Mouse (Mus musculus): ENCODE results near the gene Gdf7.

Gdf7 gene

DNA sequence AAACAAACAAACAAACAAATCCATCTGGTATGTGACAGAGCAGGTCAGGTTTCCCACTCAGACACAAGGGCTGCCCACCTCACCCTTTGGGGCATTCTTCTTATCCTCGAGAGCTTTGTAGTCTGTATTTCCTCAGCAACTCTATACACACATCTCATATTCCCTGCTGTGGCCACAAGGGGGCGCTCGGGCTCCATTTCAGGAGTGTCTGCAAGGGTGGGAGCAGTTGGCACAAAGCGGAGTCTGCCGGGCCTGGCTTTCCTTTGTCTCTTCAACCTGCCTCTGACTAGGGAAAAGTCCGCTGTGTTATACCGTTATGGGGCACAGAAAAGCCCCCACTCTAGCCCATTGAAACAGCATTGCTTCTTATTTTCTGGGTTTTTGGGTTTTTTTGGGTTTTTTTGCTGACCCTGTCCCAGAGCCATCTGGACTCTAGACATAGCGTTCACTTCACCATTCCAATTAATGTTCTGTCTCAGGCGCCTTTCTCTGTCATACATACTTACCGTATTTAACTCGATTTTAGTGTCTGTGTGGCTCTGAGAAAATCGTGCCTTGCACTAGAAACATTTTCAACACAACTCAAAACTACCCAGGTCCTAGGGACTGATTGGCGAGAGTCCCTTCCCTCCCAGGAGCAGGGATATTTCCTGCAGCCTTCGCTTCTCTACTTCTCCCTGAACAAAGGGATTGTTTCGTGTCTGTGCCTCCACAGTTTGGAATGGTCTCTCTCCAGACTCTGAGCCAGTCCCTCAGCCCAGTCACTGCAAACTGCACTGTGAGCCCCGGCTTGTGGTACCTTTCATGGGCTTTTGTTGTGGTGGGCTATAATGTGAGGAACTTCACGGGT is 25.3 kb upstream of the Gdf7 start:
- DNase-seq = peak; percentile 95 to 96

GRCm38 (mm10) chr12:8325943-8326522 is 24.3 kb upstream of the Gdf7 start:
- DNase-seq = peak; percentile 41 to 45

GRCm38 (mm10) chr12:8325245-8325942 is 23.6 kb upstream of the Gdf7 start:
- DNase-seq = no peak

GRCm38 (mm10) chr12:8324086-8324485 is 22.3 kb upstream of the Gdf7 start:
- DNase-seq = no peak

GRCm38 (mm10) chr12:8321506-8321905 is 19.8 kb upstream of the Gdf7 start:
- DNase-seq = no peak

GRCm38 (mm10) chr12:8320084-8320713 is 18.4 kb upstream of the Gdf7 start:
- peak; percentile 84 to 86 for DNase-seq

- DNase-seq = no peak
Observed at GRCm38 (mm10) chr12:8316541-8316940, 14.8 kb upstream of the Gdf7 start.

DNA sequence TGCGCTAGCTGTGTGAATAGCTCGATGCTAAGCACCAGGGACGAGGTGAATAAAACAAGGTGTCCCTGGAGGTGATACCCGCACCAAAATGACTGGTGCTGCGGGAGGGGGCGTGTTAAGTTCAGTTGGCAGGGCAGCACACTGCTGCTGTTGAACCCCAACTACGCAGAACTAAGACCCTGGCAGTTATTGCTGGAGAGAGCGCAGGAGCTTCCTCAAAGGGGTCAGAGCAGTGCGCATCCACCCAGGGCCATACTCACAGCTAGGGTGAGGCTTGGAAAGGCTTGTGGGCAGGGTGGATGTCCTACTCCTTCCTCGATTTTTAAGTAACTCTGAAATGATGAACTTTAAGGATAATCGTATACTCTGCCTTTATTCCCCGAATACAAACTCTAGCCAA is 12.0 kb upstream of the Gdf7 start:
- no peak for DNase-seq

- DNase-seq = peak; percentile 84 to 92
Observed at GRCm38 (mm10) chr12:8313270-8313771, 11.6 kb upstream of the Gdf7 start, which contains the start of gene Hs1bp3. Hs1bp3 (plus strand) TSS chr12:8313432.

DNA sequence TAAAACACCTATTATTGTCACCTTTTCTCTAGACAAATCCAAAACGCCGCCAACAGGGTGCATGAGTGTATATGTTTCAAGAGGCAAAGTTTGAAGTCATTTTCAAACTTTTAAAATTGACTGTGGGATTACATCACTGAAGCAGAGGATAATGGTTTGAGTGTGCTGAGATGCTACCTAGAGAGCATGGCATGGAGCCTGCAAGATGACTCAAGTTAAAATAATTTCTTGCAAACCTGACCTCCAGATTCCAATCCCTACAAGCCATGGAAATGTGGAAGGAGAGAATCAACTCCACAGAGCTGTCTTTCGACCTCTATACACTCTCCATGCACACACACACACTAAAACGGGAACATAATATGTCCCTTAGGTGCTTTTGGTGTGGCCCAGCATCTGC is 10.5 kb upstream of the Gdf7 start:
- no peak for DNase-seq

- no peak for DNase-seq
Observed at GRCm38 (mm10) chr12:8310992-8311391, 9.2 kb upstream of the Gdf7 start.

GRCm38 (mm10) chr12:8306910-8307309 is 5.2 kb upstream of the Gdf7 start:
- no peak for DNase-seq

DNA sequence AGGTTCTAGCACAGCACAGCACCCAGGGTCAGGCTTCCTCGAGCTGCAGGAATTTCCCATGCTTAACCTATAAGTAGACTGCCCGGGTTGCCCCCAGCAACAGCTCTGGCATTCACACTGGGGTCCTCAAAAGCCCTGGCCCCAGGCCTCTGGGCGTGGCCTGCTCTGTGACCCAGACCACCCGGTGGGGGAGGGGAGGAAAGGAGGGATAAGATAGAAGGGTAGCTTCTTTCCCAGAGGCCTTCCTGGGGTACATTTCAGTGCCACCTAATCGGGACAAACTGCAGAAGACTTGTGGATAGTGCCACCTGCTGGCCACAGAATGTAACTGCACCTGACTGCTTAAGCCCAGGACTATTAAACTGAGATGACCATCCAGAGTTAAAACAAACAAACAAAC is 4.7 kb upstream of the Gdf7 start:
- peak; percentile 70 to 76 for DNase-seq

DNA sequence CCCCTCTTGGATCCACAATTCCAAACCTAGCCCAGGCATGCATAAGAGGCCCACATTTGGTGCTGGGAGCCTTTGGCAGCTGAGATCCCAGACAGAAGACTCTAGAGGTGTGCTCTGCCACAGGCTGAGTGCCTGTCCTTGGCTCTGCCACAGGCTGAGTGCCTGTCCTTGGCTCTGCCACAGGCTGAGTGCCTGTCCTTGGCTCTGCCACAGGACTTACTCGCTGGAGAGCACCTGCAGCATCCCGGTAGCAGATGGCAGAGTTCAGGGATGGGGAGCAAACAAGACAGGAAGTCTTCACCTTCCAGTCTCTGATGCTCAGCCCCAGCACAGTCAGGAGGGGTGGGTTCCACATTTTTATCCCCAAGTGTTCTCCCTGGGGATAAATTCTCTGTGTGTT is 3.5 kb upstream of the Gdf7 start:
- DNase-seq = no peak

DNA sequence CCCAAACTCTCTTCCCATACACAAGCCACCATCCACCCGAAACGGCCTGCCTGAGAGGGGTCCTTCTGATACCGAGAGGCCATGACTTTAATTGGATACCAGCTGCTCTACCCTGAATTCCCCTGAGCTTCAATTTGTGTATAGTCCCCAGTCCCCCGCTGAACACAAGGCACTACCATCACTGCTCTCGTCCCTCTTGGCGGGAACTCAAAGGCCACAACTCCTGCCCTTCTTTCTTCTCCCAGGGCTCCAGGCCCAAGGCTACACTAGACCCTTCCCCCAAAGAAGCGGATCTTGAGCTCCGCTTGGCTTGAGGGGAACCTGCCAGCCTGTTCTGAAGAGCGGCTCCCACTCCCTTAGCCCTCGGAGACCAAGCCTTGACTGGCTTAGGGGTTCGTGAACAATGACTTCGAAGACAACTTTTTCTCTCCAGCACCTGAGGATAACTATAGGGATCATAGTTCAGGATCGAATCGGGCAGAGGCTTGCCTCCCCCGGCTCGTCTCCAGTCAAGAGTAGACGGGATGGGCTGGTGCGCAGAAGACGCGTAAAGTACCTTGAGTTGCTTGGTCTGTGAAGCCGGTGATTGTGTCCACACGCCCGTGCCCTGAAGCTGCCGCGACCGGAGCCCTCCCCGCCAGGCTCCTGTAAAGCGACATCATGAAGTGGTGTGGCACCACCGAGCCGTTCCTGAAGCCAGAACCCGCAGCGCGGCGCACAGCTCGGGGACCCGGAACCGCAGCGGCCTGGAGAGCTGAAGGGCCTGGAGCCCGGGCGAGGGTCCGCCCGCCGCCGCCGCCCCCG is 541 bp downstream of the Gdf7 start:
- no peak for DNase-seq

- DNase-seq = no peak
Observed at GRCm38 (mm10) chr12:8300521-8300920, 1.2 kb downstream of the Gdf7 start.

DNA sequence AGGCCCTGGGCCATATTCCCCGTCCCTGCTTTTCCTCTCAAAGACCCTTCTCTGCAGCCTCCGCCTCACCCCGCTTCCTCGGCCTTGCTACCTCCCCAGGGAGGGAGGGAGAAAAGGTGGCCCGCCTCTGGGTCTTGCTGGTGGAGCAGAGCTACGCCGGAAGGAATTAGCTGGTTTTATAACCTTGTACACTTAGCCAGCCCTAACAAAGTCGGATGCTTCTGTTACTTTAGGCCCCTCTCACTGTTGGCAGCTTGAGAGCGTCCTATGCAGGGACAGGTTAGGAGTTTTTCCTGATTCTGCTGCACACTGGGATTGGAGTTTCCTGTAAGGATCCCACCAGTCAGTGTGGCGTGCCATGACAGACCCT is 1.7 kb downstream of the Gdf7 start:
- DNase-seq = no peak

- no peak for DNase-seq
Observed at GRCm38 (mm10) chr12:8299143-8300110, 2.3 kb downstream of the Gdf7 start.

DNA sequence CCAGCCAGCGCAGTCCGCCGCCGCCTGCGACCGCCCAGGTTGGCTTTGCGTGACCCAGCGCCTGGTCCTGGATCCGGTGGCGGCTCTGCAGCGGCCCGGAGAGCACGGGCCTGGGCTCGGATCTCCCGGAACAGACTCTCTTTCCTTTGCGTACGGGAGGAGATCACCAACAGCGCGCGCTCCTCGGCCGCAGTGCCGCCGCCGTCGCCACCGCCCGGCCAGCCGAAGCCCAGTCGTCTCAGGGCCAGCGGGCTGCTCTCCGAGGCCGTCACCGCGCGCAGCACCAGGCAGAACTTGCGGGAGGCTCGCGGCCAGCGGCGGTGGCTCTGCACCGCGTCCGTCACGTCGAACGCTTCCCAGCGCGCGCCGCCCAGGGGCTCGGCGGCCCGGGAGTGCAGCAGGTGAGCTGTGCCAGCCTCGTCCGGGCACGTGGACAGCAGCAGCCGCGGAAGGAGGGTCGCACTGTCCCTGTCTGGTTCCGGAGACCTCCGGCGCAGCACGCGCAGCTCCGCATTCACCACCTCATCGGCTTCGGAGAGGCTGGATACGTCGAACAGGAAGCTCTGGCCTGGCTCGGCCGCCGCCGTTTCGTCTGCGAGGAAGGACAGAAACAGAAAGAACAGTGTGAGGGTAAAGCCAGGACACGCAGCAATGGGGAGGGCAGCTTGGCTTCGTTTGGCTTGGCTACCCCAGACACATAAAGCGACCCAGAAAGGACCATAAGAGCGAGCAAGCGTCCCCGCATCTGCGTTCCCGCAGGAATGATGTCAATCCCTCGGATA is 3.2 kb downstream of the Gdf7 start:
- DNase-seq = no peak

DNA sequence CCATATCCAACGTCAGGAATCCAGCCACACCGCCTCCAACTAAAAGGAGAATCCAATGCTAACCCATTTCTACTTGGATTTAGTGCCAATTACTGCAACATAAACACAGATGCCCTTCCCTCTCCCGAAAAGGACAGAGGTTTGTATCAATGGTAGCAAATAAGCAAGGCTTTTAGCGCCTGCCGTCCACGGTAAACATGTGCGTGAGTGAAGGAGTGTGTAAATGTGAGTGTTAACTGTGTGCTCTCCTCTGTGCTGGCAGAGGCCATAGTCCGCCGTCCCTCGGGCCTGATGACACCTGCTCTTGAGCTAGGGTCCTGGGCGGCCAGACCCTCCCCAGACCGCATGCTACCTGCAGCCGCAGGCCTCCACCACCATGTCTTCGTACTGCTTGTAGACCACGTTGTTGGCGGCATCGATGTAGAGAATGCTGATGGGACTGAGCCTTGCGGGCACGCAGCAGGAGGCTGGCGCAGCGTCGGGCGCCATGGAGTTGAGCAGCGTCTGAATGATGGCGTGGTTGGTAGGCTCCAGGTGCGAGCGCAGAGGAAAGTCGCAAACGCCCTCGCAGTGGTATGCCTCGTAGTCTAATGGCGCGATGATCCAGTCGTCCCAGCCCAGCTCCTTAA is 4.1 kb downstream of the Gdf7 start:
- DNase-seq = no peak

All from cerebellum, postnatal 36 days (tissue).